Mouse (Mus musculus): ENCODE measurements around the gene Sult2a3.
"Not testable (repeated sequence)": the region's sequence is repeated elsewhere in the genome, so short reads cannot be mapped to it uniquely, and the experiment has no call there.

Gene Sult2a3

DNA sequence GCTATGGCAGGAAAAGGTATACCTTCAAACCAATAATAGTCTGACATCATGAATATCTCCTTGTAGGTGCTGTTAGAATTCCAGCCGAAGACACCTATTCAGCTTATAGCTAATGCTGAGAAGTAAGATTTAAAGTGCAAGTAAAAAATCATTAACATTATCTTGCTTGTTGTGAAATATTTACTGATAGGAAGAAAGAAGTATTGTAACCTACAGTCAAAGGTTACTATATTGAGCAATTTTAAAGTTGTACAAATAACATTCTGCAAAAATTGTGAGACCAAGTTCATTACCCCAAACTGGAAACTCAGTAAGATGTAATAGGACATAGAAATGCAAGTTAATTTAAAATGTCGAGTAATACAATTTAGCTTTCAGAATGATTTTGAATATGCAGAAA is at the start of gene Sult2a3:
Gene Sult2a3, minus strand, starts transcription at position 101 of the 400 bp plus-strand sequence.
- no peak for DNase-seq (ENCODE audit: low spot score)

GRCm38 (mm10) chr7:14120436-14120835 is 2.4 kb downstream of the Sult2a3 start:
- no peak for DNase-seq (ENCODE audit: low spot score)

DNA sequence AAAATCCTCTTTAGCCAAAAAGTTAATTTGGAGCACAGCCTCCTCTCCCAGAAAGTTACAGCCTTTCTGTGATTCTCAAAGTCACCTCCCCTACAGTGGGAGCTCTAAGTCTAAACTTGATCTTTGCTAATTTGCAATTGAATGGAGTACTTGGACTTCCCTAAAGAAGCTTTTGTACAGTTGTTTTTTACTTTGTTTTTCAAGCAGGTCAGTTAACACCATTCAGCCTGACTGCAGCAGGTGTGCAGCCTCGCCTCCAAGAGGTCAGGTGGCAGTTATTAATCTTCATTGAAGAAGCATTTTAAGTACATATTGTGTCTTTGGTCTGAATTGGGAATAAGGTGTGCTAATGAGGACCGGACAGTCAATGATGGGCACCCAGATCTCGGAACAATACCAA is 3.0 kb downstream of the Sult2a3 start:
- not testable (repeated sequence) for DNase-seq (ENCODE audit: low spot score)

DNA sequence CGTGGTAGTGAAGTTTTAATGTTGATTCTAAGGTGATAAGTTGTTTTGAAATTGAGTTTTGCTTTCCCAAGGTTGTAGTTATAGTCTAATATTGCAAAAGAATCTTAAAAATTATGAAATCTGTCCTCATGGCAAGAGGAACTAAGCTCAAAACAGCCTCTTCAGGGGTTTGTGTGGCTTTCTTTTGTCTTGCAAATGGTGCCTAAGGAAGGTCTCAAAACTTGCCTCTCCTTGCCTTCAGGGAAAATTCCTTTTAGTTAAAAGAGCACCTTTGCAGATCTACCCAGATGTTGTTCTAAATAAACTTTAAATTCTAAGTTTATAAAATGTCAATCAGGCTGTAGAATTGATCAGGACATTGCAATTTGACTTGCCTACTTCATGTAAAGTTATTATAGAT is 6.1 kb downstream of the Sult2a3 start:
- DNase-seq (ENCODE audit: low spot score) = no peak

DNA sequence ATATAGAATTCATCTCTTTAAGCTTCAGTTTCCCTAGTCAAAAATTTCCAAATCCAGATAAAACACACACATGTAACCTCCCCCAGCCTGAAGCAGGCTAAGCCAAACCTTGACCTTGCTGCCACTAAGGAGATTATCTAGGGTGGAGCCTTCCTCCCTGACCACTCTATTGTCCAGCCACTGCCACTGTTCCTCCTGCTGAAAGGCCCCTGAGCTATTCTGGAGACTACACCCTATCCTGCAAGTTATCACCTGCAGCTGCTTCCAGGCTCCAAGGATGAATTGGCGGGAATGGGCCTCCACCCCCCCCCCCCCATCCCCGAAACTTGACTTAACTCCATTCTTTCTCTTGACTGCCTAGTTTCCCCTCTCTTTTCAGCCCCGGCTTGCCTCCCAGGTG is 8.4 kb downstream of the Sult2a3 start:
- not testable (repeated sequence) for DNase-seq (ENCODE audit: low spot score)

GRCm38 (mm10) chr7:14047821-14048220 is 75.0 kb downstream of the Sult2a3 start:
- DNase-seq (ENCODE audit: low spot score) = not testable (repeated sequence)

GRCm38 (mm10) chr7:14030831-14031230 is 92.0 kb downstream of the Sult2a3 start:
- DNase-seq (ENCODE audit: low spot score) = not testable (repeated sequence)

Measured in spleen, adult 12 weeks (tissue).